Mouse (Mus musculus) 3134 (cell line): ENCODE measurements around the gene Mrpl34.

ENCODE experiments used
- DNase-seq: peaks from one replicate; pipeline ENCODE4 v3.0.0-alpha.2; 2011; ENCODE audit warnings: low spot score; ENCODE audit not compliant: insufficient read length; ENCODE audit errors: extremely low read depth

Mrpl34 gene

GRCm38 (mm10) chr8:71488454-71488853 lies 23.7 kb downstream of the Mrpl34 start:
- DNase-seq: peak; percentile 78

- DNase-seq: peak; percentile 95
Measured at GRCm38 (mm10) chr8:71495039-71495438, 30.3 kb downstream of the Mrpl34 start.

GRCm38 (mm10) chr8:71495811-71496210 lies 31.1 kb downstream of the Mrpl34 start:
- no peak for DNase-seq

GRCm38 (mm10) chr8:71496481-71496880 lies 31.7 kb downstream of the Mrpl34 start:
- peak; percentile 94 for DNase-seq

- DNase-seq: no peak
Measured at GRCm38 (mm10) chr8:71497077-71497645, 32.4 kb downstream of the Mrpl34 start.

GRCm38 (mm10) chr8:71497881-71498501 lies 33.2 kb downstream of the Mrpl34 start:
- peak; percentile 41 for DNase-seq

- DNase-seq: no peak
Measured at GRCm38 (mm10) chr8:71498816-71499690, 34.3 kb downstream of the Mrpl34 start.

- no peak for DNase-seq
Measured at GRCm38 (mm10) chr8:71504349-71504748, 39.6 kb downstream of the Mrpl34 start.

- peak; percentile 71 for DNase-seq
Measured at GRCm38 (mm10) chr8:71505326-71505725, 40.6 kb downstream of the Mrpl34 start.

GRCm38 (mm10) chr8:71505979-71506378 lies 41.2 kb downstream of the Mrpl34 start:
- DNase-seq: peak; percentile 80

- no peak for DNase-seq
Measured at GRCm38 (mm10) chr8:71507589-71508104, 42.9 kb downstream of the Mrpl34 start.

GRCm38 (mm10) chr8:71509316-71509715 lies 44.6 kb downstream of the Mrpl34 start:
- peak; percentile 32 for DNase-seq

GRCm38 (mm10) chr8:71511644-71512043 lies 46.9 kb downstream of the Mrpl34 start, which contains the start of gene Plvap:
Gene Plvap (minus strand): TSS chr8:71511752.
- no peak for DNase-seq

GRCm38 (mm10) chr8:71513018-71513754 lies 48.4 kb downstream of the Mrpl34 start:
- no peak for DNase-seq

- no peak for DNase-seq
Measured at GRCm38 (mm10) chr8:71515043-71515442, 50.3 kb downstream of the Mrpl34 start.
